In genomic region chr11:87883493-87883892, GRCm38 (mm10) we compare ENCODE assay signal across 11 mouse cellular contexts. TPM values are rescaled to one million over a fixed set of nuclear protein-coding genes. Genes with fewer than 3 reads are reported as not detected.
DNase-seq lines count a peak whose midpoint lies in the region; ATAC-seq lines count a peak whose summit lies in the region.
"Had no signal": no experiment of that assay in that cellular context is flagged by ENCODE, and none has a peak within 500 bp of the region (broad histone marks: within the 10 kb centered on the region; RNA-seq: fewer than 3 reads in every experiment).

No protein-coding gene starts in this region.

- H3K36me3 ChIP-seq in hindbrain, embryonic 10.5 days, result no peaks in the 10 kb centered on the region
- no peaks in the 10 kb centered on the region for H3K36me3 ChIP-seq in hindbrain, embryonic 13.5 days
- H3K36me3 ChIP-seq: limb, embryonic 12.5 days; neural tube, embryonic 12.5 days had no signal

- H3K4me2 ChIP-seq in hindbrain, embryonic 13.5 days, result no peak overlapping the region
- H3K4me2 ChIP-seq: limb, embryonic 12.5 days; neural tube, embryonic 12.5 days had no signal

- no peak for ATAC-seq in hindbrain, embryonic 13.5 days (ENCODE audit: low FRiP score)

- H3K4me1 ChIP-seq in hindbrain, embryonic 10.5 days (replicated peaks), result no peaks in the 10 kb centered on the region
- no peaks in the 10 kb centered on the region for H3K4me1 ChIP-seq in hindbrain, embryonic 13.5 days (replicated peaks)
- H3K4me1 ChIP-seq: neural tube, embryonic 12.5 days had no signal

- H3K27ac ChIP-seq in hindbrain, embryonic 10.5 days, result no peak overlapping the region
- no peak overlapping the region for H3K27ac ChIP-seq in hindbrain, embryonic 13.5 days
- H3K27ac ChIP-seq: limb, embryonic 12.5 days; neural tube, embryonic 12.5 days had no signal

- no peaks in the 10 kb centered on the region for H3K9me3 ChIP-seq in hindbrain, embryonic 10.5 days
- no peaks in the 10 kb centered on the region for H3K9me3 ChIP-seq in hindbrain, embryonic 13.5 days
- H3K9me3 ChIP-seq: limb, embryonic 12.5 days; neural tube, embryonic 12.5 days had no signal

- intact Hi-C loops in left cerebral cortex, postnatal 25 days (cut with DNase I), result no loop called here
- intact Hi-C loops in heart, postnatal 25 days (cut with DNase I), result no loop called here

- DNase-seq in hindbrain, embryonic 10.5 days (ENCODE audit: low spot score), result peak; percentile 14
- DNase-seq in thymus, postnatal 0 days (ENCODE audit: low spot score), result peak; percentile 26
- no peak for DNase-seq in thymus, adult 18-20 months
- DNase-seq in embryo, embryonic 11.5 days (ENCODE audit: low read depth, low spot score), result peak; percentile 8
- DNase-seq in left cerebral cortex, postnatal 25 days (ENCODE audit: low spot score in 2 of 2), result no peak
- DNase-seq in heart, postnatal 25 days (ENCODE audit: low spot score), result no peak
- no peak for DNase-seq in urinary bladder, postnatal 25 days (ENCODE audit: low spot score)

- 40% methylated on average over 5 of the region's 5 CpGs for whole genome bisulfite sequencing in hindbrain, embryonic 10.5 days
- 43% methylated on average over 5 of the region's 5 CpGs for WGBS in hindbrain, embryonic 13.5 days

- no peaks in the 10 kb centered on the region for H3K27me3 ChIP-seq in hindbrain, embryonic 10.5 days (ENCODE audit: insufficient read depth, poor library complexity, severe bottlenecking)
- H3K27me3 ChIP-seq in hindbrain, embryonic 13.5 days, result 0 out of 2 replicates have a peak, but pooled peaks cover 3% of the 10 kb centered on the region
- H3K27me3 ChIP-seq: limb, embryonic 12.5 days; neural tube, embryonic 12.5 days had no signal

- no peak overlapping the region for H3K4me3 ChIP-seq in hindbrain, embryonic 10.5 days
- no peak overlapping the region for H3K4me3 ChIP-seq in hindbrain, embryonic 13.5 days
- H3K4me3 ChIP-seq: limb, embryonic 12.5 days; neural tube, embryonic 12.5 days had no signal

- H3K9ac ChIP-seq in hindbrain, embryonic 13.5 days, result no peak overlapping the region
- H3K9ac ChIP-seq: limb, embryonic 12.5 days; neural tube, embryonic 12.5 days had no signal

RNA-seq across cellular contexts. Expression of gene Epx, which starts 8.2 kb away (rescaled TPM):
- polyA plus RNA-seq in hindbrain, embryonic 10.5 days (2016; fragmentation: Nextera tagmentation; extraction: Ambion mirVana), result not detected in 2 replicates
- 0.06 TPM in 1 of 2 replicates, not detected in the other for polyA plus RNA-seq in hindbrain, embryonic 13.5 days (2015; fragmentation: Nextera tagmentation; extraction: Ambion mirVana)
- polyA plus RNA-seq in thymus, postnatal 0 days (2015; fragmentation: Nextera tagmentation; extraction: Ambion mirVana), result 0.22 and 0.64 TPM in 2 replicates
- under 1 TPM in 1 of 2 experiments, not detected in 1; 0.39 TPM for total RNA-seq in left cerebral cortex, postnatal 25 days (2021)
- not detected for total RNA-seq in heart, postnatal 25 days (2021)
- polyA plus RNA-seq: neural tube, embryonic 12.5 days had no signal

RNA-seq across cellular contexts. Expression of gene Olfr462, which starts 8.6 kb away (rescaled TPM):
- not detected in 2 replicates for polyA plus RNA-seq in hindbrain, embryonic 10.5 days (2016; fragmentation: Nextera tagmentation; extraction: Ambion mirVana)
- not detected in 2 replicates for polyA plus RNA-seq in hindbrain, embryonic 13.5 days (2015; fragmentation: Nextera tagmentation; extraction: Ambion mirVana)
- polyA plus RNA-seq in thymus, postnatal 0 days (2015; fragmentation: Nextera tagmentation; extraction: Ambion mirVana), result not detected in 2 replicates
- total RNA-seq in left cerebral cortex, postnatal 25 days (2021), result not detected
- not detected for total RNA-seq in heart, postnatal 25 days (2021)
- polyA plus RNA-seq: heart, embryonic 14.5 days; limb, embryonic 12.5 days; neural tube, embryonic 12.5 days had no signal

RNA-seq across cellular contexts. Expression of gene Olfr463, which starts 13.7 kb away (rescaled TPM):
- polyA plus RNA-seq in hindbrain, embryonic 10.5 days (2016; fragmentation: Nextera tagmentation; extraction: Ambion mirVana), result not detected in 2 replicates
- polyA plus RNA-seq in hindbrain, embryonic 13.5 days (2015; fragmentation: Nextera tagmentation; extraction: Ambion mirVana), result not detected in 2 replicates
- not detected in 2 replicates for polyA plus RNA-seq in thymus, postnatal 0 days (2015; fragmentation: Nextera tagmentation; extraction: Ambion mirVana)
- not detected for total RNA-seq in left cerebral cortex, postnatal 25 days (2021)
- total RNA-seq in heart, postnatal 25 days (2021), result not detected
- polyA plus RNA-seq: heart, embryonic 14.5 days; limb, embryonic 12.5 days; neural tube, embryonic 12.5 days had no signal

RNA-seq across cellular contexts. Expression of gene Mks1, which starts 30.5 kb away (rescaled TPM):
- polyA plus RNA-seq in hindbrain, embryonic 10.5 days (2016; fragmentation: Nextera tagmentation; extraction: Ambion mirVana), result 17.2 and 18.6 TPM in 2 replicates
- 14.7 and 15.3 TPM in 2 replicates for polyA plus RNA-seq in hindbrain, embryonic 13.5 days (2015; fragmentation: Nextera tagmentation; extraction: Ambion mirVana)
- 4.9 and 6.7 TPM in 2 replicates for polyA plus RNA-seq in thymus, postnatal 0 days (2015; fragmentation: Nextera tagmentation; extraction: Ambion mirVana)
- total RNA-seq in left cerebral cortex, postnatal 25 days (2021), result 1 to 10 TPM; 4.2 to 4.4 TPM
- total RNA-seq in heart, postnatal 25 days (2021), result 1 to 10 TPM; 2.5 to 3.1 TPM

RNA-seq across cellular contexts. Expression of gene Olfr464, which starts 37.3 kb away (rescaled TPM):
- polyA plus RNA-seq in hindbrain, embryonic 10.5 days (2016; fragmentation: Nextera tagmentation; extraction: Ambion mirVana), result not detected in 2 replicates
- polyA plus RNA-seq in hindbrain, embryonic 13.5 days (2015; fragmentation: Nextera tagmentation; extraction: Ambion mirVana), result 0.10 and 0.23 TPM in 2 replicates
- polyA plus RNA-seq in thymus, postnatal 0 days (2015; fragmentation: Nextera tagmentation; extraction: Ambion mirVana), result 0.13 TPM in 1 of 2 replicates, not detected in the other
- total RNA-seq in left cerebral cortex, postnatal 25 days (2021), result 1 to 10 TPM; 3.0 to 3.7 TPM
- total RNA-seq in heart, postnatal 25 days (2021), result not detected
- polyA plus RNA-seq: heart, embryonic 14.5 days; limb, embryonic 12.5 days; neural tube, embryonic 12.5 days had no signal

Comparison
In these comparisons a context has a peak if more than half of its experiments do, and no peak if none do; other contexts are left out.
1. DNase-seq: peak in hindbrain, embryonic 10.5 days (single experiment), thymus, postnatal 0 days (single experiment) and embryo, embryonic 11.5 days (single experiment); none in thymus, adult 18-20 months (0 of 2), left cerebral cortex, postnatal 25 days (0 of 2), heart, postnatal 25 days (single experiment) and urinary bladder, postnatal 25 days (single experiment).